Mouse (Mus musculus): ENCODE measurements around the gene Tmc7.
A peak's percentile ranks its signal among the peaks of the same experiment; 100 is the strongest.

Tmc7 gene

GRCm38 (mm10) chr7:118498984-118499783, 85.4 kb downstream of the Tmc7 start:
- DNase-seq, result no peak

- DNase-seq, result no peak
These were observed 89.5 kb downstream of the Tmc7 start for GRCm38 (mm10) chr7:118494892-118495579.

- DNase-seq, result no peak
These were observed 90.6 kb downstream of the Tmc7 start for GRCm38 (mm10) chr7:118493892-118494291.

GRCm38 (mm10) chr7:118491431-118492147, 92.9 kb downstream of the Tmc7 start, which contains the start of gene Itpripl2:
Gene Itpripl2 (minus strand): TSS chr7:118491975.
- DNase-seq, result peak; percentile 64

GRCm38 (mm10) chr7:118490666-118491430, 93.7 kb downstream of the Tmc7 start:
- DNase-seq, result peak; percentile 42

GRCm38 (mm10) chr7:118489706-118490665, 94.5 kb downstream of the Tmc7 start:
- no peak for DNase-seq

GRCm38 (mm10) chr7:118488060-118488664, 96.4 kb downstream of the Tmc7 start:
- DNase-seq, result no peak

GRCm38 (mm10) chr7:118486917-118487316, 97.6 kb downstream of the Tmc7 start:
- no peak for DNase-seq

All from retina, postnatal 1 day (tissue).